Mouse (Mus musculus) lung, adult 2 months (tissue): Measurements from ENCODE around the gene Tbl3.

Experiments
- CTCF ChIP-seq: fragments of 200-500 bp; IDR thresholded peaks from 2 replicates; pipeline ENCODE4 v1.5.1; 2011; ENCODE audit warnings: mild to moderate bottlenecking, low read length, control low read depth; ENCODE audit not compliant: insufficient read depth
- POLR2A ChIP-seq: fragments of 200-500 bp; IDR thresholded peaks from 2 replicates; pipeline ENCODE4 v1.6.1; 2011; ENCODE audit warnings: low read depth, mild to moderate bottlenecking, control low read depth, low read length, borderline replicate concordance; ENCODE audit errors: extremely low read depth

GRCm38 (mm10) chr17:24701251-24701650 lies 6.2 kb downstream of the Tbl3 start:
- no peak for TF ChIP-seq CTCF
- no peak for TF ChIP-seq POLR2A
